Mouse (Mus musculus) lung, adult 2 months (tissue): Measurements from ENCODE around the gene Vmo1.

Experiments used
- CTCF ChIP-seq: fragments of 200-500 bp; IDR thresholded peaks from 2 replicates; pipeline ENCODE4 v1.5.1; 2011; ENCODE audit warnings: mild to moderate bottlenecking, low read length, control low read depth; ENCODE audit not compliant: insufficient read depth
- POLR2A ChIP-seq: fragments of 200-500 bp; IDR thresholded peaks from 2 replicates; pipeline ENCODE4 v1.6.1; 2011; ENCODE audit warnings: low read depth, mild to moderate bottlenecking, control low read depth, low read length, borderline replicate concordance; ENCODE audit errors: extremely low read depth

DNA sequence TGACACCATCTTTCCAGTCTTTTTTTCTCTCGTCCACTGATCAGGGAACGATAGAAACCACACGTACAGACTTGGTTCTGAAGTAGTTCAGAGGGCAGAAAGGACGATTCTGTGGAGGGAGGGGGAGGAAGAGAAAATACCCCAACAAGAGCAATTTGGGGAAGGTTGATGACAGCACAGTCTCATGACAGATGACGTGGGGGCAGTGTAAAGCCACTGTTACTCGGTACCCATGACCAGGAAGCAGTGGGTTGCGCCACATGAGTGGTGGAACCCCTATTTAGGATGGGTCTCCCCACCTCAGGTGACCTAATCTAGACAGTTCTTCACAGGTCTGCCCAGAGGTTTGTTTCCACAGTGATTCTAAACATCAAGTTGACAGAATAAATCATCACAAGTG is 14.2 kb upstream of the Vmo1 start:
- TF ChIP-seq CTCF (no peak), POLR2A (no peak)
